In genomic region chr2:34874271-34874670, GRCm38 (mm10) we compare ENCODE assay signal across 9 mouse cellular contexts. TPM values are rescaled to one million over a fixed set of nuclear protein-coding genes. Genes with fewer than 3 reads are reported as not detected.
DNase-seq lines count a peak whose midpoint lies in the region; ATAC-seq and TF ChIP-seq lines count a peak whose summit lies in the region.
"Had no signal": no experiment of that assay in that cellular context is flagged by ENCODE, and none has a peak within 500 bp of the region (broad histone marks: within the 10 kb centered on the region; RNA-seq: fewer than 3 reads in every experiment).

Gene Cutal (plus strand): TSS chr2:34874396.

- no peak for TF ChIP-seq POLR2A in heart, adult 2 months (IDR thresholded peaks at IDR 0.05; ENCODE audit: insufficient read depth, low read depth, low read length)

- no peak for ATAC-seq in midbrain, embryonic 14.5 days (ENCODE audit: low FRiP score, low TSS enrichment)

- 0 out of 2 replicates have a peak, but pooled peaks cover 2% of the 10 kb centered on the region for H3K27me3 ChIP-seq in heart, adult 2 months (ENCODE audit: control insufficient read depth, insufficient read depth, low read length)
- peaks cover 53% of the 10 kb centered on the region for H3K27me3 ChIP-seq in limb, embryonic 10.5 days (ENCODE audit: low read depth, poor library complexity, severe bottlenecking)
- H3K27me3 ChIP-seq in midbrain, embryonic 14.5 days (ENCODE audit: control insufficient read depth, insufficient read depth, low read length): peaks cover 11% of the 10 kb centered on the region

- 7% methylated on average over 14 of the region's 14 CpGs for WGBS in heart, adult 2 months
- whole genome bisulfite sequencing in limb, embryonic 10.5 days: 2% methylated on average over 14 of the region's 14 CpGs
- WGBS in midbrain, embryonic 14.5 days: 6% methylated on average over 14 of the region's 14 CpGs

- peaks cover 5% of the 10 kb centered on the region for H3K4me1 ChIP-seq in heart, adult 2 months (ENCODE audit: control insufficient read depth, insufficient read depth, low read length)
- H3K4me1 ChIP-seq in limb, embryonic 10.5 days: peaks cover 22% of the 10 kb centered on the region
- H3K4me1 ChIP-seq in midbrain, embryonic 14.5 days (ENCODE audit: control insufficient read depth, insufficient read depth, low read length): peaks cover 14% of the 10 kb centered on the region

- intact Hi-C loops in heart, adult 2 months (cut with DNase I): loop anchor here (5.0 kb wide), 2 partner anchors 67 to 98 kb away; no protein-coding TSS in a partner anchor
- intact Hi-C loops in heart, postnatal 25 days (cut with DNase I): no loop called here
- intact Hi-C loops in heart, postnatal 10 days (cut with DNase I): loop anchor here (2.0 to 5.0 kb wide), 2 partner anchors 31 to 98 kb away; no protein-coding TSS in a partner anchor

- H3K4me2 ChIP-seq in midbrain, embryonic 14.5 days (ENCODE audit: low read length): peak within 1 kb of the TSS; percentile 27

- H3K79me2 ChIP-seq in heart, adult 2 months (replicated peaks; ENCODE audit: control insufficient read depth, insufficient read depth, low read length): no peaks in the 10 kb centered on the region

- no peak within 1 kb of the TSS; the same call in 1 of the 2 replicates for H3K27ac ChIP-seq in heart, adult 2 months
- no peak within 1 kb of the TSS for H3K27ac ChIP-seq in limb, embryonic 10.5 days
- H3K27ac ChIP-seq in midbrain, embryonic 14.5 days (replicated peaks; ENCODE audit: low read depth, low read length): no peak within 1 kb of the TSS

- H3K36me3 ChIP-seq in heart, adult 2 months (ENCODE audit: control insufficient read depth, insufficient read depth, low read length): peaks cover 9% of the 10 kb centered on the region; the same call in 1 of the 2 replicates
- H3K36me3 ChIP-seq in limb, embryonic 10.5 days: no peaks in the 10 kb centered on the region
- no peaks in the 10 kb centered on the region for H3K36me3 ChIP-seq in midbrain, embryonic 14.5 days (ENCODE audit: control insufficient read depth, insufficient read depth, low read length)

- peak within 1 kb of the TSS; percentile 32; the same call in 1 of the 2 replicates for H3K4me3 ChIP-seq in heart, adult 2 months
- peak within 1 kb of the TSS; percentile 23 for H3K4me3 ChIP-seq in limb, embryonic 10.5 days
- H3K4me3 ChIP-seq in midbrain, embryonic 14.5 days (replicated peaks; ENCODE audit: low read depth, low read length): no peak within 1 kb of the TSS

- H3K9me3 ChIP-seq in limb, embryonic 10.5 days (replicated peaks): no peaks in the 10 kb centered on the region
- H3K9me3 ChIP-seq in midbrain, embryonic 14.5 days (ENCODE audit: control insufficient read depth, low read length): no peaks in the 10 kb centered on the region
- H3K9me3 ChIP-seq: G1E had no signal

- TF ChIP-seq EP300 in heart, adult 2 months (IDR thresholded peaks at IDR 0.05; ENCODE audit: insufficient read depth, low read depth, low read length): no peak

- H3K9ac ChIP-seq in heart, adult 2 months (ENCODE audit: low read depth, low read length): peak within 1 kb of the TSS; percentile 52
- peak within 1 kb of the TSS; percentile 24 for H3K9ac ChIP-seq in midbrain, embryonic 14.5 days (replicated peaks; ENCODE audit: low read length)

- DNase-seq in heart, adult 2 months: no peak
- no peak for DNase-seq in heart, postnatal 25 days (ENCODE audit: low spot score)
- DNase-seq in heart, postnatal 10 days: peak; percentile 17 to 26
- peak; percentile 45 for DNase-seq in limb, embryonic 10.5 days (ENCODE audit: low spot score)
- DNase-seq in midbrain, embryonic 14.5 days: no peak
- DNase-seq in cerebellum, postnatal 14 days: no peak
- DNase-seq in right cerebral cortex, adult 2 months (ENCODE audit: low spot score in 2 of 2): no peak
- no peak for DNase-seq in cerebellum, adult 11-12 months

- TF ChIP-seq CTCF in heart, adult 2 months (IDR thresholded peaks at IDR 0.05): no peak

RNA-seq across cellular contexts. Expression of gene Cutal, which starts in this region (rescaled TPM):
- total RNA-seq in heart, adult 2 months (2021): under 1 TPM; 0.37 to 0.61 TPM
- 1.7 and 2.9 TPM in 2 replicates for polyA plus RNA-seq in heart, adult 2 months (2012; rRNA removed)
- total RNA-seq in heart, postnatal 25 days (2021): under 1 TPM; 0.57 to 0.98 TPM
- total RNA-seq in heart, postnatal 10 days (2021): under 1 TPM; 0.31 to 0.77 TPM
- 0.06 TPM in 1 of 2 replicates, not detected in the other for polyA plus RNA-seq in limb, embryonic 10.5 days (2016; fragmentation: Nextera tagmentation; extraction: Ambion mirVana)
- polyA plus RNA-seq in midbrain, embryonic 14.5 days (2014; fragmentation: Nextera tagmentation; extraction: Ambion mirVana): 0.59 TPM in 1 of 2 replicates, not detected in the other
- total RNA-seq: G1E had no signal
- polyA plus RNA-seq: G1E had no signal

Comparison
In these comparisons a context has a peak if more than half of its experiments do, and no peak if none do; other contexts are left out.
1. Peak in DNase-seq in heart, postnatal 10 days; RNA of the gene not detected or under 1 TPM.
2. Peak in DNase-seq and H3K4me3 ChIP-seq in limb, embryonic 10.5 days; RNA of the gene not detected or under 1 TPM.